Mouse (Mus musculus) hindbrain, embryonic 13.5 days (tissue): Measurements from ENCODE around the gene Rps11. TPM values are rescaled to one million over a fixed set of nuclear protein-coding genes. Genes with fewer than 3 reads are reported as not detected.

Source experiments
- ATAC-seq: fragments of 200-750 bp; cut with Nextera tagmentation; 2 replicates; pipeline ENCODE4 v1.8.0; 2017; ENCODE audit warnings: moderate TSS enrichment; ENCODE audit not compliant: low FRiP score
- H3K27ac ChIP-seq: fragments of 300-500 bp; sonication (generic); 2 replicates; pipeline ENCODE4 v1.5.1; 2015; ENCODE audit warnings: inconsistent platforms, mild to moderate bottlenecking, moderate library complexity
- H3K27me3 ChIP-seq: fragments of 300-500 bp; sonication (generic); 2 replicates; pipeline ENCODE4 v1.6.1; 2015; ENCODE audit warnings: mild to moderate bottlenecking, inconsistent platforms
- H3K36me3 ChIP-seq: fragments of 300-500 bp; sonication (generic); 2 replicates; pipeline ENCODE4 v1.6.1; 2015; ENCODE audit warnings: mild to moderate bottlenecking, inconsistent platforms
- H3K4me1 ChIP-seq: fragments of 300-500 bp; sonication (generic); replicated peaks from 2 replicates; pipeline ENCODE4 v1.6.1; 2015; ENCODE audit warnings: inconsistent platforms
- H3K4me2 ChIP-seq: fragments of 300-500 bp; sonication (generic); 2 replicates; pipeline ENCODE4 v1.6.1; 2015; ENCODE audit warnings: inconsistent platforms, mild to moderate bottlenecking, moderate library complexity
- H3K4me3 ChIP-seq: fragments of 300-500 bp; sonication (generic); 2 replicates; pipeline ENCODE4 v1.5.1; 2015; ENCODE audit warnings: mild to moderate bottlenecking, inconsistent platforms
- H3K9ac ChIP-seq: fragments of 300-500 bp; sonication (generic); 2 replicates; pipeline ENCODE4 v1.6.1; 2015; ENCODE audit warnings: mild to moderate bottlenecking, inconsistent platforms
- H3K9me3 ChIP-seq: fragments of 300-500 bp; sonication (generic); 2 replicates; pipeline ENCODE4 v1.6.1; 2016; ENCODE audit warnings: inconsistent platforms
- WGBS: fragments of 180-500 bp; shearing (Covaris S2); methylation state at CpG from one replicate; pipeline ENCODE4 v1.1.7; 2015; 5-methylcytosine and 5-hydroxymethylcytosine counted together
- polyA plus RNA-seq: library from polyadenylated mRNA; unstranded; fragments of >200 nt; fragmentation: Nextera tagmentation; extraction: Ambion mirVana; gene quantifications from 2 replicates; pipeline ENCODE4 v1.2.1, GENCODE M21; 2015

Rps11 gene
- polyA plus RNA-seq, 1 experiment from 2014 or later: 999 TPM

GRCm38 (mm10) chr7:45086084-45086483 lies 38.2 kb downstream of the Rps11 start:
- H3K27me3 ChIP-seq: no peaks in the 10 kb centered on the region
- no peak overlapping the region for H3K27ac ChIP-seq
- WGBS: 73% methylated on average over 4 of the region's 4 CpGs
- H3K4me3 ChIP-seq: no peak overlapping the region
- no peak overlapping the region for H3K4me2 ChIP-seq
- peaks cover 2% of the 10 kb centered on the region; the same call in 1 of the 2 replicates for H3K4me1 ChIP-seq
- H3K9me3 ChIP-seq: no peaks in the 10 kb centered on the region
- no peak for ATAC-seq
- no peak overlapping the region for H3K9ac ChIP-seq
- peaks cover 32% of the 10 kb centered on the region for H3K36me3 ChIP-seq

- H3K27me3 ChIP-seq: no peaks in the 10 kb centered on the region
- H3K9ac ChIP-seq: no peak overlapping the region
- no peak overlapping the region for H3K4me2 ChIP-seq
- 88% methylated on average over 22 of the region's 22 CpGs for WGBS
- H3K9me3 ChIP-seq: no peaks in the 10 kb centered on the region
- no peaks in the 10 kb centered on the region for H3K4me1 ChIP-seq
- no peak for ATAC-seq
- peaks cover 32% of the 10 kb centered on the region for H3K36me3 ChIP-seq
- no peak overlapping the region for H3K27ac ChIP-seq
- H3K4me3 ChIP-seq: no peak overlapping the region
Measured at GRCm38 (mm10) chr7:45083300-45083890, 40.8 kb downstream of the Rps11 start.

- Histone ChIP-seq H3K9ac (no peak overlapping the region), H3K4me2 (no peak overlapping the region), H3K27me3 (no peaks in the 10 kb centered on the region), H3K4me1 (no peaks in the 10 kb centered on the region), H3K27ac (peak overlapping the region; percentile 52; the same call in 1 of the 2 replicates), H3K4me3 (no peak overlapping the region), H3K36me3 (peaks cover 35% of the 10 kb centered on the region), H3K9me3 (no peaks in the 10 kb centered on the region)
- 75% methylated on average over 25 of the region's 25 CpGs for WGBS
- ATAC-seq: no peak
Measured at GRCm38 (mm10) chr7:45082401-45083299, 41.6 kb downstream of the Rps11 start.

DNA sequence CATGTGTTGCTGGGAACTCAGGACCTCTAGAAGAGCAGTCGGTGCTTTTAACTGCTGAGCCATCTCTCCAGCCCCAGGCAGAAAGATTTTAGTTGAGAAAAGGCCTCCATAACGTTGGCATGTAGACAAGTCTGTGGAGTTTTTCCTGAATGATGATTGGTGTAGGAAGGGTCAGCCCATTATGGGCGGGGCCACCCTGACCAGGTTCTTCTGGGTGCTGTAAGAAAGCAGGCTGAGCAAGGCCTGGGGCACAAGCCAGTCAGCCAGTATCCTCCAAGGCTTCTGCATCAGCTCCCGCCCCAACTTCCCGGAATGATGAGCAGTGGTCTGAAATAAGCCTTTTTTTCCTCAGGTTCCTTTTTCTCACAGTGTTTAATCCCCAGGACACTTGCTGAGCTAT lies 43.2 kb downstream of the Rps11 start:
- no peak overlapping the region for H3K4me3 ChIP-seq
- peaks cover 39% of the 10 kb centered on the region for H3K36me3 ChIP-seq
- no peak overlapping the region for H3K4me2 ChIP-seq
- H3K9me3 ChIP-seq: no peaks in the 10 kb centered on the region
- ATAC-seq: no peak
- WGBS: 50% methylated on average over 5 of the region's 5 CpGs
- no peak overlapping the region for H3K9ac ChIP-seq
- no peaks in the 10 kb centered on the region for H3K27me3 ChIP-seq
- no peak overlapping the region for H3K27ac ChIP-seq
- no peaks in the 10 kb centered on the region for H3K4me1 ChIP-seq

DNA sequence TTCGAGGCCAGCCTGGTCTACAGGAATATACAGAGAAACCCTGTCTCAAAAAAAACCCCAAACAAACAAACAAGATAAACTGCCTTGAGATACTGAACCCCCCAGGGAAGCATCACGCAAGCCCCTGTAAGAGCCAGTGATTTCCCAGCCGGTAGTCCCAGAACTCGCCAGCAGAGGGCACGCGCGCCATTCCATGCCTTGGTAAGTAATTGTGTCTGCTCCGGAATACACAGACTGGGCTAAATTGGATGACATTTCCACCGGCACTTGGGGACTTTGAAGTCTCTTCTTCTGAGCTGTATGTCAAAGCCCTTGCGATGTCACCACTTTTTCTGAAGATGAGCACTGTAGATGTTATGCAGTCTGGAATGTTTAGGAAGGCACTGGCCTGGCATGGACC lies 44.4 kb downstream of the Rps11 start:
- H3K4me2 ChIP-seq: no peak overlapping the region
- under 1% methylated on average over 10 of the region's 10 CpGs for WGBS
- peak overlapping the region; percentile 42; the same call in 1 of the 2 replicates for H3K27ac ChIP-seq
- no peak overlapping the region for H3K9ac ChIP-seq
- no peaks in the 10 kb centered on the region for H3K27me3 ChIP-seq
- no peaks in the 10 kb centered on the region for H3K9me3 ChIP-seq
- ATAC-seq: peak; percentile 19; the same call in 1 of the 2 replicates
- no peak overlapping the region for H3K4me3 ChIP-seq
- H3K36me3 ChIP-seq: peaks cover 40% of the 10 kb centered on the region
- H3K4me1 ChIP-seq: no peaks in the 10 kb centered on the region

- ATAC-seq: no peak
- no peaks in the 10 kb centered on the region for H3K9me3 ChIP-seq
- WGBS: 39% methylated on average over 9 of the region's 9 CpGs
Measured at GRCm38 (mm10) chr7:45078513-45078912, 45.7 kb downstream of the Rps11 start.

DNA sequence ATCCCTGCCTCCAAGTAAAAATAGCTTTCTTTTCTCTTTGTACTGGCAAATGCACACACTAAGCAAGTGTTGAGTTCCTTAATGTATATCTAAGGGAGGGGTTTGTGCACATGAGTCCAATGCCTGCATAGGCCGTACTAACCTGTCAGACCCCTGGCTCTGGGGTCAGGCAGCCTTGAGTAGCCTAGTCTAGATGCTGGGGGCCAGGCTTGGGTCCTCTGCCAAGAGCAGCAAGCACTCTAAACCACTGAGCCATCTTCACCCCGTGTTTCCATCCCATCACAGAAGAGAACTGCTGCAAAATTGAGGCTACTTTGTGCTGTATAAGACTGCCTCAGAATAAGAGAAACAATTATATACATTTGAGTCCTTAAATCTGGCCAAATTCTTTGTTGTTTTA lies 46.4 kb downstream of the Rps11 start:
- Histone ChIP-seq H3K36me3 (peaks cover 44% of the 10 kb centered on the region), H3K4me3 (no peak overlapping the region), H3K27me3 (no peaks in the 10 kb centered on the region), H3K4me2 (no peak overlapping the region), H3K27ac (no peak overlapping the region), H3K9ac (no peak overlapping the region), H3K9me3 (no peaks in the 10 kb centered on the region), H3K4me1 (no peaks in the 10 kb centered on the region)
- ATAC-seq: no peak
- WGBS: 87% methylated on average over 2 of the region's 2 CpGs

More at GRCm38 (mm10) chr7:45078513-45078912, 45.7 kb downstream of the Rps11 start:
- Histone ChIP-seq H3K36me3 (peaks cover 46% of the 10 kb centered on the region), H3K9ac (no peak overlapping the region), H3K27ac (no peak overlapping the region), H3K4me3 (no peak overlapping the region), H3K4me2 (no peak overlapping the region), H3K4me1 (no peaks in the 10 kb centered on the region), H3K27me3 (no peaks in the 10 kb centered on the region)

DNA sequence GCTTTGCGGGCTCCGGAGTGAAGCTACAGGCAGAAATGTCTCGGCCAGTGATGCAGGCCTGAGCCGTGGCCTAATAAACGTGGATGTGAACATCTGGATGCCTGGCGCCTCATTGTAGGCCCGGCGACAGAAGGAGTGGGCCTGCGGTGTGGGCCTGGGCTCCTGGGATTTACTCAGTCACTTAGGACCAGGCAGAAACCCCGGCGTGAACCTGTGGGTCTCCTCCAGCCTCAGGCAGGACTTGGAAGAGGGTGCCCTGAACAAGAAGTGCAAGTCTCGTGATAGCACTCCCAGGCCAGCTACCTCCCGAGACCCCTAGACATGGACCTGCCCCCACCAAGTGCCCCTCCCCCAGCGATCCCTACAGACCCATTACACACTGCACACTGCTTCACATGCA lies 46.9 kb downstream of the Rps11 start:
- H3K27me3 ChIP-seq: no peaks in the 10 kb centered on the region
- no peaks in the 10 kb centered on the region for H3K9me3 ChIP-seq

DNA sequence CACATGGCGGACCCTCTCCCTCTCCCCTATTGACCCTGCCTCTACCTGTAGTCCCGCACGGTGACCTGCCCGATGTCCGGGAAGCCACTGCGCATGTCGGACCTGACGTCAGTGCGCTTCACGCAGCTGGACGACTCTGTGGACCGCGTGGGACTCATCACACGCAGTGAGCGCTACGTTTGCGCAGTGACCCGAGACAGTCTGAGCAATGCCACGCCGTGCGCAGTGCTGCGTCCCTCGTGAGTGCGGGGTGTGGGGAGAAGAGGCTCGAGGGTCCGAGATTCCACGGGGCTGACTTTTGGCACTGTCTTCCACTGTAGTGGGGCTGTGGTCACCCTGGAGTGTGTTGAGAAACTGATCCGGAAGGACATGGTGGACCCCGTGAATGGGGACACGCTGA lies 47.7 kb downstream of the Rps11 start:
- Histone ChIP-seq H3K4me2 (no peak overlapping the region), H3K27ac (no peak overlapping the region), H3K4me3 (no peak overlapping the region), H3K9ac (no peak overlapping the region), H3K27me3 (no peaks in the 10 kb centered on the region), H3K9me3 (no peaks in the 10 kb centered on the region), H3K4me1 (no peaks in the 10 kb centered on the region), H3K36me3 (peaks cover 44% of the 10 kb centered on the region)
- ATAC-seq: no peak
- 86% methylated on average over 30 of the region's 30 CpGs for WGBS

More for the DNA sequence above, 46.9 kb downstream of the Rps11 start:
- 90% methylated on average over 14 of the region's 14 CpGs for WGBS
- Histone ChIP-seq H3K36me3 (peaks cover 44% of the 10 kb centered on the region), H3K27ac (no peak overlapping the region), H3K4me1 (no peaks in the 10 kb centered on the region), H3K4me3 (no peak overlapping the region), H3K9ac (no peak overlapping the region), H3K4me2 (no peak overlapping the region)
- no peak for ATAC-seq

GRCm38 (mm10) chr7:45075405-45075804 lies 48.8 kb downstream of the Rps11 start:
- Histone ChIP-seq H3K4me2 (no peak overlapping the region), H3K36me3 (peaks cover 44% of the 10 kb centered on the region), H3K27me3 (no peaks in the 10 kb centered on the region), H3K4me3 (no peak overlapping the region), H3K27ac (no peak overlapping the region), H3K4me1 (no peaks in the 10 kb centered on the region), H3K9me3 (no peaks in the 10 kb centered on the region), H3K9ac (0 out of 2 replicates have a peak overlapping the region, but pooled peaks have one; percentile 11)
- ATAC-seq: no peak
- WGBS: 90% methylated on average over 4 of the region's 4 CpGs

- ATAC-seq: no peak
- whole genome bisulfite sequencing: 93% methylated on average over 12 of the region's 12 CpGs
Measured at GRCm38 (mm10) chr7:45073949-45074348, 50.3 kb downstream of the Rps11 start.

GRCm38 (mm10) chr7:45073171-45073707 lies 51.0 kb downstream of the Rps11 start:
- WGBS: 83% methylated on average over 7 of the region's 7 CpGs
- no peak for ATAC-seq
- no peak overlapping the region for H3K4me2 ChIP-seq

More at GRCm38 (mm10) chr7:45073949-45074348, 50.3 kb downstream of the Rps11 start:
- no peaks in the 10 kb centered on the region for H3K9me3 ChIP-seq
- no peaks in the 10 kb centered on the region for H3K4me1 ChIP-seq
- H3K4me2 ChIP-seq: no peak overlapping the region
- H3K36me3 ChIP-seq: peaks cover 44% of the 10 kb centered on the region
- H3K27me3 ChIP-seq: no peaks in the 10 kb centered on the region
- H3K27ac ChIP-seq: no peak overlapping the region
- H3K4me3 ChIP-seq: no peak overlapping the region
- H3K9ac ChIP-seq: no peak overlapping the region

More at GRCm38 (mm10) chr7:45073171-45073707, 51.0 kb downstream of the Rps11 start:
- no peaks in the 10 kb centered on the region for H3K9me3 ChIP-seq
- H3K27me3 ChIP-seq: no peaks in the 10 kb centered on the region
- no peak overlapping the region for H3K4me3 ChIP-seq
- H3K9ac ChIP-seq: no peak overlapping the region
- H3K27ac ChIP-seq: no peak overlapping the region
- H3K4me1 ChIP-seq: no peaks in the 10 kb centered on the region
- peaks cover 44% of the 10 kb centered on the region for H3K36me3 ChIP-seq
